Mouse (Mus musculus) cerebellum, adult 18-20 months (tissue): Measurements from ENCODE around the gene Ryr2.
"Not testable (repeated sequence)": the region's sequence is repeated elsewhere in the genome, so short reads cannot be mapped to it uniquely, and the experiment has no call there.

Source experiments
- DNase-seq, 2 experiments: peaks; one replicate each; pipeline ENCODE4 v3.0.0; 2021

Ryr2 gene

GRCm38 (mm10) chr13:11869971-11870370, 236.8 kb downstream of the Ryr2 start:
- no peak for DNase-seq

GRCm38 (mm10) chr13:11869486-11869885, 237.3 kb downstream of the Ryr2 start:
- no peak for DNase-seq

GRCm38 (mm10) chr13:11868979-11869378, 237.8 kb downstream of the Ryr2 start:
- DNase-seq = no peak

- no peak for DNase-seq
Observed at GRCm38 (mm10) chr13:11868056-11868455, 238.7 kb downstream of the Ryr2 start.

- DNase-seq = peak in 1 of 2 experiments; percentile 12
Observed at GRCm38 (mm10) chr13:11865261-11865660, 241.5 kb downstream of the Ryr2 start.

- DNase-seq = no peak
Observed at GRCm38 (mm10) chr13:11851691-11852090, 255.1 kb downstream of the Ryr2 start.

GRCm38 (mm10) chr13:11843889-11844288, 262.9 kb downstream of the Ryr2 start:
- no peak for DNase-seq

GRCm38 (mm10) chr13:11837870-11838269, 268.9 kb downstream of the Ryr2 start:
- DNase-seq = no peak

GRCm38 (mm10) chr13:11837152-11837551, 269.6 kb downstream of the Ryr2 start:
- no peak for DNase-seq

GRCm38 (mm10) chr13:11836304-11837078, 270.3 kb downstream of the Ryr2 start:
- no peak for DNase-seq

- DNase-seq = no peak
Observed at GRCm38 (mm10) chr13:11831210-11831609, 275.5 kb downstream of the Ryr2 start.

GRCm38 (mm10) chr13:11825563-11826226, 281.1 kb downstream of the Ryr2 start:
- DNase-seq = no peak

- DNase-seq = no peak
Observed at GRCm38 (mm10) chr13:11818723-11819122, 288.0 kb downstream of the Ryr2 start.

GRCm38 (mm10) chr13:11809365-11809764, 297.4 kb downstream of the Ryr2 start:
- not testable (repeated sequence) for DNase-seq

- DNase-seq = peak; percentile 86 to 89
Observed at GRCm38 (mm10) chr13:11792536-11792935, 314.2 kb downstream of the Ryr2 start.

- peak; percentile 34 to 50 for DNase-seq
Observed at GRCm38 (mm10) chr13:11790536-11790935, 316.2 kb downstream of the Ryr2 start.

GRCm38 (mm10) chr13:11782411-11783155, 324.2 kb downstream of the Ryr2 start:
- no peak for DNase-seq

GRCm38 (mm10) chr13:11781065-11781464, 325.7 kb downstream of the Ryr2 start:
- DNase-seq = peak; percentile 42 to 45

GRCm38 (mm10) chr13:11777726-11778125, 329.0 kb downstream of the Ryr2 start:
- DNase-seq = no peak

- DNase-seq = no peak
Observed at GRCm38 (mm10) chr13:11772173-11772572, 334.6 kb downstream of the Ryr2 start.

GRCm38 (mm10) chr13:11766899-11767298, 339.8 kb downstream of the Ryr2 start:
- DNase-seq = no peak

- DNase-seq = no peak
Observed at GRCm38 (mm10) chr13:11763925-11764324, 342.8 kb downstream of the Ryr2 start.

GRCm38 (mm10) chr13:11763104-11763503, 343.6 kb downstream of the Ryr2 start:
- DNase-seq = peak; percentile 65 to 72

GRCm38 (mm10) chr13:11757894-11758293, 348.9 kb downstream of the Ryr2 start:
- DNase-seq = no peak
